Mouse (Mus musculus) lung, postnatal 0 days (tissue): Measurements from ENCODE around the gene Rps6kc1. TPM values are rescaled to one million over a fixed set of nuclear protein-coding genes. Genes with fewer than 3 reads are reported as not detected.

ENCODE experiments used
- ATAC-seq: fragments of 200-750 bp; cut with Nextera tagmentation; 2 replicates; pipeline ENCODE4 v1.8.0; 2017; ENCODE audit warnings: moderate library complexity
- DNase-seq: peaks from one replicate; pipeline ENCODE4 v3.0.0-alpha.2; 2016; ENCODE audit warnings: low spot score
- H3K27ac ChIP-seq: fragments of 300-500 bp; sonication (generic); 2 replicates; pipeline ENCODE4 v1.5.1; 2014; ENCODE audit warnings: antibody characterized with exemption, mild to moderate bottlenecking, low read length, mixed read lengths
- H3K27me3 ChIP-seq: fragments of 300-500 bp; sonication (generic); replicated peaks from 2 replicates; pipeline ENCODE4 v1.6.1; 2014; ENCODE audit warnings: low read length, mixed read lengths; ENCODE audit not compliant: insufficient read depth
- H3K36me3 ChIP-seq: fragments of 300-500 bp; sonication (generic); 2 replicates; pipeline ENCODE4 v1.6.1; 2014; ENCODE audit warnings: low read length, mixed read lengths; ENCODE audit not compliant: insufficient read depth
- H3K4me1 ChIP-seq: fragments of 300-500 bp; sonication (generic); 2 replicates; pipeline ENCODE4 v1.6.1; 2014; ENCODE audit warnings: antibody characterized with exemption, low read depth, low read length, mixed read lengths; ENCODE audit not compliant: insufficient read depth
- H3K4me2 ChIP-seq: fragments of 300-500 bp; sonication (generic); replicated peaks from 2 replicates; pipeline ENCODE4 v1.6.1; 2014; ENCODE audit warnings: low read depth, mild to moderate bottlenecking, low read length, moderate library complexity, mixed read lengths
- H3K4me3 ChIP-seq: fragments of 300-500 bp; sonication (generic); 2 replicates; pipeline ENCODE4 v1.5.1; 2014; ENCODE audit warnings: low read depth, low read length
- H3K9ac ChIP-seq: fragments of 300-500 bp; sonication (generic); replicated peaks from 2 replicates; pipeline ENCODE4 v1.6.1; 2014; ENCODE audit warnings: low read depth, mild to moderate bottlenecking
- H3K9me3 ChIP-seq: fragments of 300-500 bp; sonication (generic); 2 replicates; pipeline ENCODE4 v1.6.1; 2016; ENCODE audit warnings: low read length, mixed read lengths
- CTCF ChIP-seq: IDR thresholded peaks from 2 replicates; pipeline ENCODE4 v1.5.1; 2016; ENCODE audit warnings: antibody characterized with exemption, mild to moderate bottlenecking
- EP300 ChIP-seq: IDR thresholded peaks from 2 replicates; pipeline ENCODE4 v1.6.1; 2016; ENCODE audit warnings: antibody characterized with exemption, mild to moderate bottlenecking, control low read depth
- WGBS: fragments of 180-500 bp; shearing (Covaris S2); extraction: QIAGEN DNeasy Blood & Tissue Kit; methylation state at CpG from one replicate; pipeline ENCODE4 v1.1.7; 2014; 5-methylcytosine and 5-hydroxymethylcytosine counted together
- polyA plus RNA-seq: library from polyadenylated mRNA; unstranded; fragments of >200 nt; fragmentation: Nextera tagmentation; extraction: Ambion mirVana; gene quantifications from 2 replicates; pipeline ENCODE4 v1.2.1, GENCODE M21; 2015

The Rps6kc1 gene
- polyA plus RNA-seq, 1 experiment from 2014 or later, result 8.5 TPM

DNA sequence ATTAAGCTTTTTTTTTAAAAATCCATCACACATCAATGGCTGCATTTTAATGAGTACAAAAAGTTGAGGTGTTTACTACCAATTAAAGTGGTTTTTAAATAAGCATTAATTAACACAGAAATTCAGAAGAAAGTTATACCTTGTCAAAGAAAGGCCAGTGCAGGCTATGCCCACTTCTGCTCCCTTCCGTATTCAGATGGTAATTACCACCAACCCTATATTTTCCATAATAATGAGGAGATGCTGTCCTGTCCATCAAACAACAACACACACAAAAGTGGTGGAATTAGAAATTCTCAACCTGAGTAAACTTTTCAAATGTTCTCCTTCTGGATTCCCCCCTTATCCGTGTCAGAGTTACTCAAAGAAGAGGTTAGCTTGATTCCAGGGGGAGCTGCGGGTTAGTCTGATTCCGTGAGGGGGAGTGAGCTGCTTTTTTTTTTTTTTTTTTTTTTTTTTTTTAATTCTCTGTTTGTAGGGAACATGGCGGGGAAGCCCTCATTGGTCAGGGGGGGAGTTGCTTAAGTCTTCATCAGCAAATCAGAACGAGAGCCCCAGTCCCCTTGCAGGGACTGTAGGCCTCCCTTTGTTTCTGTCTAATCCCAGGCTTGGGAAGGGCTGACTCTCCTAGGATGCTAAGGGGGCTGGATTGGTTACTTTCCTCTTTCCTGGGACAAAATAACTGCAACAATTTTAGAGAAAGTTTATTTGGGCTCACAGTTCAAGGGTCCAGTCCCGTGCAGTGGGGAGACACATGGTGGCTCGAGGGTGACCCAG, 159.6 kb downstream of the Rps6kc1 start:
- Histone ChIP-seq H3K9ac (no peak overlapping the region), H3K4me3 (no peak overlapping the region), H3K27ac (no peak overlapping the region), H3K9me3 (no peaks in the 10 kb centered on the region), H3K4me1 (no peaks in the 10 kb centered on the region), H3K36me3 (no peaks in the 10 kb centered on the region), H3K27me3 (no peaks in the 10 kb centered on the region), H3K4me2 (no peak overlapping the region)
- ATAC-seq (no peak), DNase-seq (no peak)
- WGBS, result 75% methylated on average over 8 of the region's 8 CpGs
- TF ChIP-seq EP300 (no peak), CTCF (no peak)

DNA sequence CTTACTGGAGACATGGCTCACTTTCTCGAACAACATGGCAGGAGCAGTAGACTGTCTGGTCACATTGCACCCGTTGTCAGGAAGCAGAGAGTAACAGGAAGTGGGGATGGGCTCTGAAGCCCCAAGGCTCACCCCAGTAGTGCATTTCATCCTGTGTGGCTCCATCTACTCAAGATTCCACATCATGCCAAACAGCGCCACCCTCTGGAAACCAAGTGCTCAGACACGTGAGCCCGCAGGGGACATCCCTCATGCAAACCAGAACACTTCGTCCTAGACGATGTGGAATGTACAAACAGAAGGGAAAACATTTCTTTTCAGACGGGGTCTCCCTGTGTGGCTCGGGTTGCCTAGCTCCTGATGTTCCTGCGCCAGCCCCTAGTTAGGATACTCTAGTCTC, 162.6 kb downstream of the Rps6kc1 start:
- no peak overlapping the region for H3K27ac ChIP-seq
- no peak for DNase-seq
- H3K27me3 ChIP-seq, result no peaks in the 10 kb centered on the region
- no peak overlapping the region for H3K4me2 ChIP-seq
- ATAC-seq, result no peak
- no peak overlapping the region for H3K4me3 ChIP-seq
- no peak for TF ChIP-seq EP300
- TF ChIP-seq CTCF, result no peak
- H3K36me3 ChIP-seq, result no peaks in the 10 kb centered on the region
- 79% methylated on average over 10 of the region's 10 CpGs for WGBS
- no peaks in the 10 kb centered on the region for H3K9me3 ChIP-seq
- no peak overlapping the region for H3K9ac ChIP-seq
- no peaks in the 10 kb centered on the region for H3K4me1 ChIP-seq

DNA sequence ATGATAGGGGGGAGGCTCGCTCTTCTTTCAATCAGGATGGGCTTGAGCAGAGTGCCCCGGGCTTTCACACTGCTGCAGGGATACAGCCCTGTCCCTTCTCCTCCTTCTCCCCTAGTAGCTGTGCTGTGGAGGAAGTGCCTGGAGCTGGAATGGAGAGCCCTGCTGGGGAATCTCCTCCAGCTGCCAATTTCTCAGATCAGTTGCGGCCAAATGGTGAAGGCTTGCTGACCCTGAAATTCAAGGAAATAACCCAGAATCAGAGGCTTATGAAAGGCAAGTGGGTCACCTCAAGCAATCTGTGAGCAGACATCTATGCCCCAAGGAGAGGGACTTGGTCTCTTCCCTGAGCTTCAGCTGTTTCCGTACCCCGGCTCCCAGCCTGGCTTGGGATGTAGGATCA, 170.1 kb downstream of the Rps6kc1 start:
- TF ChIP-seq CTCF, result no peak
- TF ChIP-seq EP300, result no peak
- Histone ChIP-seq H3K4me3 (no peak overlapping the region), H3K27me3 (no peaks in the 10 kb centered on the region), H3K9ac (no peak overlapping the region), H3K9me3 (no peaks in the 10 kb centered on the region), H3K4me2 (no peak overlapping the region), H3K36me3 (no peaks in the 10 kb centered on the region), H3K4me1 (no peaks in the 10 kb centered on the region), H3K27ac (no peak overlapping the region)
- DNase-seq (no peak), ATAC-seq (no peak)
- 73% methylated on average over 5 of the region's 5 CpGs for WGBS

DNA sequence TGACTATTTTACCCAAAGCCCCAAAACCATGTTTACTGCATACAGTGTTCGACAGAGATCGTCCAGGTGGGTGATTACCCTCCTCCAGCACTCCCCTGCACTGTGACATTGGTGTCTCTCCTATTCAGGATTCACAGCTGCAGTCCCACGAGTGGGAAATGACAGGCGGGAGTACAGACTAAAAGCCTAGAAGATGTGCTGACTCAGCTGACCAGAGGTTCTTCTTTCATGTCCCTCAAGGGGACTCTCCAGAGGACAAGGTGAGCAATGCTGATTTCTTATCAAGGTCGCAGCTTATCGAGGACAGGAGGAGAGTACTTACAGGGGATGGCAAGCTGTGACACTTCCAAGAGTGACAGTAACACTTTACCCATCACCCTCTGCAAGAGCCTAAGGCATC, 178.8 kb downstream of the Rps6kc1 start:
- ATAC-seq (no peak), DNase-seq (no peak)
- Histone ChIP-seq H3K4me3 (no peak overlapping the region), H3K27me3 (no peaks in the 10 kb centered on the region), H3K27ac (no peak overlapping the region), H3K4me2 (no peak overlapping the region), H3K36me3 (no peaks in the 10 kb centered on the region), H3K4me1 (no peaks in the 10 kb centered on the region), H3K9me3 (no peaks in the 10 kb centered on the region), H3K9ac (no peak overlapping the region)
- TF ChIP-seq CTCF (no peak), EP300 (no peak)
- WGBS, result 65% methylated on average over 6 of the region's 6 CpGs

DNA sequence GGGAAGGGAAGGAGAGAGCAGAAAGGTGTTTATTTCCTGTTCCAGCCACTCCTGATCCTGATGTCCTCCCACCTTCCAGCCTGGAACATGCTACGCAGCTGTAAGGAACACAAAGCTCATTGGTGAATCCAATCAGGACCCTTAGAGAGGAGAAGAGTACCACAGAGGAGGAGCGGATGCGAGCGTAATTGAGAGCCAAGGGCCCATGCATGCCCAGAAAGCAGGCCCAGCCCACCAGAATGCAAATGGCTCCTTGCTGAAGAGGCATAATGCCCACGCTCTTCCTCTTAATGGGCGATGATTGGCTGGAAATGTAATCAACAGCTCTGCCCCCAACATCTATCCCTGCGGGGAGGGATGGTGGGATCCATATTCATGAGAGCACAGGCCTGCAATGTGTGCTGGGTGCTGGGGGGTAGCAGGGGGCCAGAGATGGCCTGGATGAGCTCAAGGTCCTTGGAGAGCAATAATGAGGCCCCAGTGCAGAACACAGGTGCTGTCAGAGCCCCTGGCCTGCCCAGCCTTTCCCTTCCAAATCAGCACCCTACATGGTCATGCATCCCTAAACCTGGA, 182.0 kb downstream of the Rps6kc1 start:
- Histone ChIP-seq H3K4me1 (no peaks in the 10 kb centered on the region), H3K4me3 (no peak overlapping the region), H3K27ac (no peak overlapping the region), H3K27me3 (no peaks in the 10 kb centered on the region), H3K9ac (no peak overlapping the region), H3K4me2 (no peak overlapping the region), H3K9me3 (no peaks in the 10 kb centered on the region), H3K36me3 (no peaks in the 10 kb centered on the region)
- ATAC-seq (no peak), DNase-seq (no peak)
- TF ChIP-seq CTCF, result no peak
- TF ChIP-seq EP300, result no peak
- WGBS, result 90% methylated on average over 7 of the region's 7 CpGs

DNA sequence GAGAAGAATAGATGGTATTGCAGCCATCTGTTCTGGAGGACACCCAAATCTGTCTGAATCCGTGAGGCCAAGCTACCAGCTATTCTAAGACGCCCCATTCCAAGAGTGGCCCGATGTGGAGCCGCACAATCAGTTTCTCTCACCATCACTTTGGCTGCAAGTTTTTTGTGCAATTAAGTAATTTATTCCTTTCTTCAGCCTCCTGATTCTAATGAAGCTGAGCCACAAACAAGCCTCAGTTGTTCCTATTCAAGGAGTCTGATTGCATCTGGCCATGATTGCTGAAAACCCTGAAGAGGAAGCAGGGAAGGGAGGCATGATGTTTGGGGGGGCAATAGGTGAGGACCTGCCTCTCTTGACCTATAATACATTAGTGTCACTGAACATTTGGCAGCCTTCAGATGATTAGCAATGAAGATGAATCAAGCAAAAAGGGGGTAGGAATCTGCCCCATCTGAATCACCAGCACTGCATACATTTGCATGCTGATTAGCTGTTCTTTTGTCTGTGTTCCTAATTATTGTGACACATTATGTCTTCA, 183.4 kb downstream of the Rps6kc1 start:
- no peak for ATAC-seq
- Histone ChIP-seq H3K27me3 (no peaks in the 10 kb centered on the region), H3K4me1 (no peaks in the 10 kb centered on the region), H3K9ac (no peak overlapping the region), H3K9me3 (no peaks in the 10 kb centered on the region), H3K4me3 (no peak overlapping the region), H3K4me2 (no peak overlapping the region), H3K36me3 (no peaks in the 10 kb centered on the region), H3K27ac (no peak overlapping the region)
- no peak for DNase-seq
- TF ChIP-seq EP300, result no peak
- TF ChIP-seq CTCF, result no peak
- WGBS, result 74% methylated on average over 4 of the region's 4 CpGs
